Mouse (Mus musculus): ENCODE data around the gene Herpud1.

DNA sequence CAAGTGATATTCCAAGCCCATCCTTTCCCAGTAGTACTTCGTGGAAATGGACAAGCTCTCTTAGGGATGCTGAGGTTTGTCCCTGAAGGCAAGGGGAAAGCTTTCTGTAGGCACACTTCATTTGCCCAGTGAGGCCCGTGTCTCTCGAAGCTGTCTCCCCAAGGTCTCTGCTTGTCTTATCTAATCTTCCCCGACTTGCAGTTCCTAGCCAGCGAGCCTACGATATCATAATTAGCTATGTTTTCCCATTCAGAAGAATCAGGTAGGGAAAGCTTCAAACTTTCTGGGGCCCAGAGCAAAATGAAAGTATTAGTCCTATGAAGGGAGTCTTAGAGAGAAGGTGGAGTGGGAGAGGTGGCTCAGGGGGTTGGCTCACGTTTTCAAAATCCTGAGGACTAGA lies 2.1 kb upstream of the Herpud1 start:
- no peak for TF ChIP-seq CTCF (IDR thresholded peaks at IDR 0.05; ENCODE audit: extremely low read depth, insufficient read depth, low read length)
- TF ChIP-seq POLR2A (IDR thresholded peaks at IDR 0.05; ENCODE audit: extremely low read depth, insufficient read depth, low read length), result no peak
